Mouse (Mus musculus) MEL (cell line): ENCODE results near the gene Aire.
A peak's percentile ranks its signal among the peaks of the same experiment; 100 is the strongest.
"Not testable (repeated sequence)": the region's sequence is repeated elsewhere in the genome, so short reads cannot be mapped to it uniquely, and the experiment has no call there.

Experiments
- CTCF ChIP-seq, 3 experiments: IDR thresholded peaks in 2 of 3; conservative IDR thresholded peaks in 1 of 3; 2 replicates each; pipeline ENCODE4 v1.5.1; 2011 to 2012; ENCODE audit warnings: low read length in 3 of 3, low read depth in 2 of 3, mild to moderate bottlenecking in 2 of 3, improper control_type of control experiment in 1 of 3, inconsistent platforms in 1 of 3, mixed read lengths in 1 of 3, moderate library complexity in 1 of 3; ENCODE audit not compliant: control insufficient read depth in 1 of 3, insufficient read depth in 1 of 3, poor library complexity in 1 of 3, severe bottlenecking in 1 of 3
- ELF1 ChIP-seq: IDR thresholded peaks from 2 replicates; pipeline ENCODE4 v1.6.1; 2014; ENCODE audit warnings: low read depth, mild to moderate bottlenecking, inconsistent platforms, low read length, improper control_type of control experiment, moderate library complexity
- MEF2A ChIP-seq: IDR thresholded peaks from 2 replicates; pipeline ENCODE4 v1.6.1; 2014; ENCODE audit warnings: low read depth, mild to moderate bottlenecking, inconsistent platforms, low read length, improper control_type of control experiment; ENCODE audit not compliant: poor library complexity, insufficient replicate concordance, severe bottlenecking; ENCODE audit errors: extremely low read depth
- MYC ChIP-seq: IDR thresholded peaks from 2 replicates; pipeline ENCODE4 v1.6.1; 2011; ENCODE audit warnings: low read depth, mild to moderate bottlenecking, low read length, improper control_type of control experiment, moderate library complexity
- POLR2A ChIP-seq, 2 experiments: IDR thresholded peaks; 2 replicates each; pipeline ENCODE4 v1.6.1; 2011 to 2012; ENCODE audit warnings: low read length in 2 of 2, mild to moderate bottlenecking in 2 of 2, control low read depth in 1 of 2, improper control_type of control experiment in 1 of 2, low read depth in 1 of 2, moderate library complexity in 1 of 2; ENCODE audit not compliant: control insufficient read depth in 1 of 2, insufficient read depth in 1 of 2, poor library complexity in 1 of 2
- RAD21 ChIP-seq: IDR thresholded peaks from 2 replicates; pipeline ENCODE4 v1.6.1; 2011; ENCODE audit warnings: mild to moderate bottlenecking, low read depth, low read length, improper control_type of control experiment
- RCOR1 ChIP-seq: IDR thresholded peaks from 2 replicates; pipeline ENCODE4 v1.6.1; 2012; ENCODE audit warnings: low read depth, mild to moderate bottlenecking, inconsistent platforms, low read length, improper control_type of control experiment
- SMC3 ChIP-seq: IDR thresholded peaks from 2 replicates; pipeline ENCODE4 v1.6.1; 2011; ENCODE audit warnings: low read depth, low read length, improper control_type of control experiment
- TAL1 ChIP-seq: IDR thresholded peaks from 2 replicates; pipeline ENCODE4 v1.6.1; 2012; ENCODE audit warnings: mild to moderate bottlenecking, inconsistent platforms, low read length, moderate library complexity, mixed read lengths
- USF1 ChIP-seq: IDR thresholded peaks from 2 replicates; pipeline ENCODE4 v1.6.1; 2014; ENCODE audit warnings: low read depth, mild to moderate bottlenecking, inconsistent platforms, low read length, improper control_type of control experiment, moderate library complexity
- ZC3H11A ChIP-seq: IDR thresholded peaks from 2 replicates; pipeline ENCODE4 v1.6.1; 2012; ENCODE audit warnings: low read depth, mild to moderate bottlenecking, inconsistent platforms, low read length, improper control_type of control experiment

DNA sequence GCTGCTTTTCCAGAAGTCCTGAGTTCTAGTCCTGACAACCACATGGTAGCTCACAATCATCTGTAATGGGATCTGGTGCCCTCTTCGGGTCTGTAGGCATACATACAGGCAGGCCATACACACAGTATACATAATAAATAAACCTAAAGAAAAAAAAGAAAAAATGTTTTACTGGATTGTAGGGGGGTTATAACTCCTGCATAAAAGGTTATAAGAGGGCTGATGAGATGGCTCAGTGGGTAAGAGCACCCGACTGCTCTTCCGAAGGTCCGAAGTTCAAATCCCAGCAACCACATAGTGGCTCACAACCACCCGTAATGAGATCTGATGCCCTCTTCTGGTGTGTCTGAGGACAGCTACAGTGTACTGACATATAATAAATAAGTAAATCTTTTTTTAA lies 32.3 kb downstream of the Aire start:
- TF ChIP-seq POLR2A (IDR thresholded peaks at IDR 0.05; ENCODE audit: control insufficient read depth in 1 of 2, insufficient read depth in 1 of 2, low read depth in 1 of 2, low read length in 2 of 2, poor library complexity in 1 of 2); ZC3H11A; MEF2A; RCOR1; USF1; MYC; ELF1; TAL1: not testable (repeated sequence)
- TF ChIP-seq RAD21 (peak; percentile 13), SMC3 (peak; percentile 28; the same call in 1 of the 2 replicates), CTCF (IDR thresholded peaks at IDR 0.05 in 2 of 3, conservative IDR thresholded peaks at IDR 0.05 in 1 of 3; ENCODE audit: control insufficient read depth in 1 of 3, insufficient read depth in 1 of 3, low read depth in 2 of 3, low read length in 3 of 3, poor library complexity in 1 of 3, severe bottlenecking in 1 of 3) (peak in 2 of 3 experiments; percentile 23 to 47; a peak in 3 of 6 replicates)
